Mouse (Mus musculus) left cerebral cortex, postnatal 25 days (tissue): ENCODE data around the gene Id3. TPM values are rescaled to one million over a fixed set of nuclear protein-coding genes. Genes with fewer than 3 reads are reported as not detected.
"Not testable (repeated sequence)": the region's sequence is repeated elsewhere in the genome, so short reads cannot be mapped to it uniquely, and the experiment has no call there.

Experiments used
- DNase-seq, 2 experiments: peaks; one replicate each; pipeline ENCODE4 v3.0.0; 2022; ENCODE audit warnings: low spot score in 2 of 2, mixed read lengths in 1 of 2
- intact Hi-C: fragments of 180-260 bp; cut with DNase I; formaldehyde crosslinking; loops from one replicate; pipeline ENCODE4 v1.15.1; 2025
- total RNA-seq, 2 experiments: library from RNA; stranded (reverse); gene quantifications; 2 replicates each; pipeline ENCODE4 v1.2.3; 2021

The Id3 gene
- 10 to 100 TPM; 37.5 to 39.2 TPM for total RNA-seq

DNA sequence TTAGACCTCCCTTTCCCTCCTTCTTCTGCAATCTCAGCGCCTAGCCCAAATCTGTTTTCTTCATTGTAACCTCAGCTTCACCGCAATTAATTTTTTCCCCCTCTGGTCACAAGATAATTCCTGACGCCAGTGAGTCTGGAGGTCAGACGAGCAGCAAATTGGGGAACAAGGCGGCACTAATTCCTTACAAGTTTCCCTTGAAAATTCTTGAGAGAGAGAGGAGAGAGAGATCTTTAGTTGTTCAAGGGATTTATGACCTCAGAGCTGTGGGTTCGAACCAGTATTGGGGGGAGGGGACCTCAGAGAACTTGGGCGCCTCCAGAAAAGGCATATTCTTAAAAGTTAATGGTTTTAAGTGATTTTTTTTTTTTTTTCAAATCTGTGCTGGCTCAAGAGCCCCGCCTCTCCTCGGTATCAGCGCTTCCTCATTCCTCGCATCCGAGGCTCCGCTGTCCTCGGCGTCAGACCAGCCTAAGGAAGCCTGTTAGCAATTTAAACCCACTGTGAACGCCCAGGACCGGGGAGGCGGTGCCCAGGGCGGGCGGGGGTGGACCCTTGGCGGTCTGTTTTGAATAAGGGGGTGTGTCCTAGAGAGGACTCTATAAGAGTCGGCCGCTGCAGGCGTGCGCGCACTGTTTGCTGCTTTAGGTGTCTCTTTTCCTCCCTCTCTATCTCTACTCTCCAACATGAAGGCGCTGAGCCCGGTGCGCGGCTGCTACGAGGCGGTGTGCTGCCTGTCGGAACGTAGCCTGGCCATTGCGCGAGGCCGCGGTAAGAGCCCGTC is at the start of gene Id3:
TSS of gene Id3 (plus strand) at position 305 of the 784 bp plus-strand sequence.
- peak; percentile 70 to 77 for DNase-seq
- intact Hi-C loops = no loop called here

DNA sequence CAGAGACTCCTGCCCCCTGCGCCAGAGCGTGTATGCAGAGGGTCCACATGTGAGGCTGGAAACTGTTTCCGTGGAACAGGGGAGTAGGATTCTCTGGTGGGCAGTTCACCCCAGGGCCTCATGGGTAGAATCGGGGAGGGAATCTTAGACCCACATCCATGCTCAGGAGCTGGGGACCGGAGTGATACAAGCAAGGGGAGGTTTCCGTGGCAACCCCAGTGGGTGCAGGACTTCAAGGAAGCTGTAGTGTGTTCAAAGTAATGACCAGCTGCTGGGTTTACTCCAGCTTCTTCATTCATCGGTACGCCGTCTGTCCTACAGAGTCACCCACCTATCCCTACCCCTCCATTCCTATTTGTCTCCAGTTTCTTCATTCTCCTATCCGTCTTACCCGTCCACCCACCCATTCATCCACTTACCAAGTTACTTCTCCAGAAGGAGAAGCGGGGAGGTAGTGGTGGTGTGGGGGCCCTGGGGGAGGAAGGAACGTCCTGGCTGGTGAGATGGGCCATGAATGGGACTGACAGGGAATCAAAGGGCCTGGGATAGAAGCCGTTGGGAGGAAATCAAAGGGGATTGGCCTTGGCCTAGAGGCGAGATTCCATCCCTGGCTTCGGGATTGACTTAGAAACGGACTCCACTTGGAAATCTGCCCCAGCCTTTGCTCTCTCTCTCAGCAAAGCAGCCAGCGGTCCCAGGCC is 48.6 kb upstream of the Id3 start:
- DNase-seq = peak; percentile 31 to 67
- intact Hi-C loops = no loop called here

DNA sequence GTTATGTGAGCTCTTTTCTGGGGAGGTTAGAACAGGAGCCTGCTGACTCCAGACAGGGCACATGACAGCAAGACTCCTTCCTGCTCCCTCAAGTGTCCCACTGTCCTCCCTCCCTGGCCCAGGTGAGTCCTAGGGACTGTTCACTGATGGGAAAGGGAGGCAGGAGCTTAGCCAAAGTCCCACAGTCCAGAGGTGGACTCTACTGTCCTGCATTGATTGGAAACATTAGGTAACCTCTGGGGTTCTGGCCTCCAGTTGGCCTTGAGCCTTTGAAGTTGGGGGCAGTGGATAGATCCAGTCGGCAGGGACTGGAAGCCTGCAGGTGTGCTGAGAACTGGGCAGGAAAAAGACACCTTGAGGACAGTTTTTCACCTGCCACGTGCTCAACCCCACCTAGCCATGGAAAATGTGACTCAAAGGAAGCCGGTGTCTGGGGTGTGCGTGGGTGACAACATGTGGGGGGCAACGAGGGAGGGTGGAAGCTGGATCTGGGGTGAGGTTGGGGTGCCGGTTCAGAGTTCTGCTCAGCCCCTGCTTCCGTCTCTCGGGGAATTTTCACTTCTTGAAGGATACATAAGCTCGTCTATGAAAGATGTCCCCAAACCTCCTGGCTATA is 47.7 kb upstream of the Id3 start:
- DNase-seq = no peak
- intact Hi-C loops = no loop called here

DNA sequence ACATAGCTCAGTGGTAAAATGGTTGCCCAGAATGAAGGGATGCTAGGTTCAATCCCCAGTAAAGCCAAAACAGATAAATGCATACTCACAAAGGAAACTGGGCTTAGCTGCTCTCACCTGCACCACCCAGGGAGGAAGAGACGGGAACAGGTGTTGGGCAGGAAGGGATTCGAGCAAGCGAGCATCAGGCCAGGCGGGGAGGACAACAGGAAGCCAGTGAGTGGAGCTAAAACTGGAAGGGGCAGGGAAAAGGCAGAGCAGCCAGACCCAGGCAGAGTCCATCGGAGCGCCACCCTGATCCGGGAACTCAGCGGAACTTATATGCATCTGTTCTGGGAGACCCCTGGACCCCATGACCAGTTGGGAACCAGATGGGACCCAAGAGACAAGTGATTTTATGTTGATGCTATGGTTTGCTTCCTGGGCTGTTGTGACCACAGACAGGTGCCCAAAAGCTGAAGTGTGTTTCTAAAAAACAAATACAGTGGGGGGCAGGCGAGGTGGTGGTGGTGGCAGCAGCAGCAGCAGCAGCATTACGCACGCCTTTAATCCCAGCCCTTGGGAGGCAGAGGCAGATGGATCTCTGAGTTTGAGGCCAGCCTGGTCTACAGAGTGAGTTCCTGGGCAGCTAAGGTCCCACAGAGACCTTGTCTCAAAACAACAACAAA is 46.7 kb upstream of the Id3 start:
- intact Hi-C loops = no loop called here
- DNase-seq = no peak

DNA sequence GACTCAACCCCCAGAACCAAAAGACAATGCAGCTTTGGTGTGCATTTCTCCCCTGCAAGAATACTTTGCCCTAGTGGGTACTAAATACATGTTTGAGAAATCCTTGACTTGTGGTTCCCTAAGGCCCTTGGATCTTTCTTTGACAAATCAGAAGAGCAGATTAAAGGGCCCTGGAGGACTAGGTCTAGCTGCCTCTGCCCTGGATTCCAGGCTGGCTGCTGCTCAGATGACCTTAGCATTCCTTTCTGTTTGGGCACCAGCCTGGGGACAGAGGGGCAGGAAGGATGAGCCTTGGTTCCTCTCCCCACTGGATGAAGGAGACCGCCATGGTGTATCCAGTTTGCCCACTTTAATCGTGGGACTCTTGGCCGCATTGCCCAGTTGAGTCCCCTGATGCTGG is 44.9 kb upstream of the Id3 start:
- DNase-seq = no peak
- intact Hi-C loops = no loop called here

DNA sequence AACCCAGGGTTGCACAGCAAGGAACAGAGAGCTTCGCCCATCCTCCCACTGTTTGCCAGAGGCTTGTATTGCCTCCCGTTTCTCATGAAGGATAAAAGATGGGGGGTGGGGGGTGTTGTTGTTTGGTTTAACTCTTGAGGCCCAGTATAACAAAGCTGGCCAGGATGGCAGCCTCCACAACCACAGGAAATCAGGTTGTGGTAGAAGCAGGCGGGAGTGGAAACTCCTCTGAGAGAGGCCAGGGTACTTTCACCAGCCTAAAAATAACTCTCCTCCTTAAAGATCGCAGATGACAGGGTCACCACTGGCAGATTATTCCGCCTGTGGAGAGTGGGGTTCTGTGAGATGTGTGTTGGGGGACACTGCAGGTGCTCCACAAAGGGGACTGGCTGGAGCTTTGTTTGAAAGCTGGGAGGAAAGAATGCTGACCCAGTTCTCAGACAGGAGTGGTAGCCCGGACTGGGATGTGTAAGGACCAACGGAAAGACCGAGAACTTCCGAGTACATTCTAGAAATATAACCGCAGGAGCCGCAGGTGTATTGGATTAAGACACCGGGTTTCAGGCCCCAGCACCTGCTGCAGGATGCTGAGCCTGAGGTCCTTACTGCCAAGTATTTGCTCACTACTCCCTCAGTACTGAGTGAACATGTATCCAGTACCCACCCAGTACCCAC is 42.8 kb upstream of the Id3 start:
- intact Hi-C loops = no loop called here
- DNase-seq = no peak

DNA sequence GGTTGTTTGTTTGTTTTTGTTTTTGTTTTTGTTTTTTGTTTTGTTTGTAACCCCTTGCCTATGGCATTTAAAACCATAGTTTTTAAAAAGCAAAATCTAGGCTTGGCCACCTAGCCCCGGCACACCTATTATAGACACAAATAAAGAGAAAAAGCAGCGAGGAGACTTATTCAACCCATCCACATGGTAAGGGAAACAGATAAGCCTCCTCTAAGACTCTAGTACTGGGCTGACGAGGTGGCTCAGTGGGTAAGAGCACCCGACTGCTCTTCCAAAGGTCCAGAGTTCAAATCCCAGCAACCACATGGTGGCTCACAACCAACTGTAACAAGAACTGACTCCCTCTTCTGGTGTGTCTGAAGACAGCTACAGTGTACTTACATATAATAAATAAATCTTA is 41.5 kb upstream of the Id3 start:
- DNase-seq, intact Hi-C loops: not testable (repeated sequence)

DNA sequence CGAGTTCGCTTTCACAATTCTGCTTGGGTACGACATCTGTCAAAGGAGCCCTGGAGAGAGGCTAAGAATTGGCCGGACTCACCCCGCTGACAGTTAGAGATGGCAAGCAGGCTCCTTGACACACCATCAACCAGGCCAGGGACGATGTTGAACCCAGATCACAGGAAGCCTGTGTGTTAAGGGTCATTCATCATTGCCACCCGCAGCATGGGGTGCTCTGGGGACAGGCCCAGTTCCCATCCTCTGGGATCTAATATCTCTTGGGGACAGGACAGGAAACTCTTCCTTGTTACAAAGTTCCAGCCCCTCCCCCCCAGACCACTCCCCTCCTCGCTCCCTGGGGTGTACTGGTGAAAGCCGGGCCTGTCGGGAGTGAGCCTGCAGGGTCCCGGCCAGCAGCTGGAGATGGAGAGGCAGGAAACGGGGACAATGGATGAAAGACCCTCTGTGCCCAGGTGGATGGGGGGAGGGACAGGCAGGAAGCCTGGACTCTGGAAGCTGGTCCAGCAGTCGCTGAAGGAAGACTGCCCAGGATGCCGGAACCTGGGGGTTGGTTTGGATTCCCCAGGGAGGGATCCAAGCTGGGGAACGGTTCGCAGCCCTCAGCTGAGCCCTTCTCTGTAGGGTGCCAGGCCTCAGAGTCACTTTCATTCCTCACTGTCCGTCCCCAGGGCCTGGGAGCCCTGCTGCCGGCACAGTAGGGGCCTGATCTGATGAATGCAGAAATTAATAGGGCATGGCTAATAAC is 38.5 kb upstream of the Id3 start:
- DNase-seq = peak; percentile 12 to 33
- intact Hi-C loops = no loop called here

DNA sequence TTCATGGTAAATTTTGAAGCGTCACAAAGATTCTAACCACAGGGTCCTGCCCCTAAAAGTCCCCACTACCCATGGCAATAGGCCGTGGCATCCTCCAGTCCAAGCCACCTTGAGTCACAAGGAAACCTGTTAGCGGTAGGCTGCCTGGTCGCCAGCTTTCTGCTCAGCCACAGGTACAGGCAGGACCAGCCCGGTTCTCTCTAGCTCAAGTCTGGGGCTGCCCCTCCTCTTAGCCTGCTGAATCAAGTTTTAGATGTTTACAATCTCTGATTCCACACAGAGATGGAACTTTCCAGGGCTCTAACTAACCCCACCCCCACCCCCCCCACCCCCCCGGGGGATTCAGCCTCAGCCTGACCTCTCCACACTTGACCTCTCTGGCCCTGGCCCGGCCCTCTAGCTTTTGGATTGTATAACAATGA is 36.4 kb upstream of the Id3 start:
- no peak for DNase-seq
- intact Hi-C loops = no loop called here

DNA sequence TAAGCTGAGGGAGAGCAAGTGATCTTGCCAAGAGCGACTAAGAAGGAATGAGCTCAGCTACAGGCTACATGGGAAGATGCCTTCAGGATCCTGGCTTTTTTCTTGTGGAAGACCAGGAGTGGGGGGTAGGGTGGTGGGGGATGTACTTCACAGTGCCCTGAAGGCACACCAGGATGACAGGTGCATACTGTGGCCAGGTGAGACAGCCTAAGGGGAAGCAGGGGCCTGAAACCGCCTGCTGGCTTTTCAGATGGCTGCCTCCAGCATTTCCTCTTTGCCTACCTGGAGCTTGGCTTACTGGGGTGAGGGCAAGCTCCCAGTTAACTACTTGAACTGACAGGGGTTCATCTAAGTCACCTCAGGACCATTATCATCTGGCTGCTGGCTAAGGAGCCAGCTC is 34.1 kb upstream of the Id3 start:
- intact Hi-C loops = no loop called here
- no peak for DNase-seq

DNA sequence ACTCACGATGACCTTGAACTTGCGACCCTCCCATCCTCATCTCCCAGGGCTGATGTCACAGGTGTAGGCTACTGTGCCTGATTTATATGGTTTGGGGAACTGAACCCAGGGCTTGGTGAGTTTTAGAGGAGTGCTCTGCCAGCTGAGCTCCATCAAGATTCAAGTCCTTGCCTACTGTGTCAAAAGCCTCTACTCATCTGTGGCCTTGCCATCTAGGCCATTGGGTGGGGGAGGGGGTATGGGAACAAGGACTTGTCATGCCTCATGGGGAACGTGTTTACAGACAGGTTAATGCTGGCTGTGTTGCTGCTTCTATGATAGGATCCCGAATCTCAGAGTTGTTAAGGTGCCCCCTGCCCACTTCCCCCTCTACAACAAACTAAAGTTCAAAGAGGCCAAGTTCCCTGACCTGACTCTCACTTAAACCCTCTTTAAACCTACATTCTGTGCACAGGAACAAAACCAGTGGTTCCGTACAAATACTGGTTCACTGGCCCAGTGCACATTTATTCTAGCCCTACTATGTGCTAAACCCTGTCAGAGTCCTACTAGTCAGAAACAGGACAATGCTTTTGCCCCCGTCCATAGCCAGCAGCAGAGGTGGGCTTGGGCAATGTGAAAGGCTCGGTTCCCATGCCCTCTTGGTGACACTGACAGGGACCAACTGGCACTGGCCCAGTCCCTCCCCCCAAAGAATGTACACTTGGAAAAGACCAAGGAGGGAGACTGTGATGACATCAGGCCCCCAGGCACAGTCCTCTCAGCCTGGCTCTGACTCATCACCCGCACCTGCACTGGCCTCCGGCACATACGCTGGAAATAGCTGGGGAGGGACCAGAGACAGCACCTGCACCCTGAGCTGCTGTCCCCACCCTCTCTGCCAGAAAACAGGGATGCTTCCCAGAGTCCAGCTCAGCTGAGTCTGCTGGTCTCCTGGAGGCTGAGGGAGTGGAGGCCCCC is 33.1 kb upstream of the Id3 start:
- no peak for DNase-seq
- intact Hi-C loops = no loop called here

DNA sequence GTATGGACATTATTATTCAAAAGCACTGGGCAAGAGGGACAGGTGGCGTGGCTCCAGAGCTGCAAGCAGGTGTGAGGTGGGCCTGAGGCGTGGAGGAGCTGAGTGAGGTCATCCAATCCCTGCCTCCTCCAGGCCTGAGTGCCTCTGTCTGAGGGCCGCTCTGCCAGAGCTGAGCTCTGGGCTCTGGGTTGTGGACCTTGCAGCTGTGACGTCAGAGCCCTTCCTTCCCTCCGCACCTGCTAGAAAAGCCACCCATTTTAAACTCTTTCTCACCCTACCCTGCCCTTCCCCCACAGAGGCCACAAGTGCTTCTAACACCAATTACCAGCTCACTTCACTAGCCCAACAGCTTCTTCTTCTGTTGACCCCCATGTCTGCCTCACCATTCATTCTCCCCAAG is 31.0 kb upstream of the Id3 start:
- intact Hi-C loops = no loop called here
- no peak for DNase-seq

DNA sequence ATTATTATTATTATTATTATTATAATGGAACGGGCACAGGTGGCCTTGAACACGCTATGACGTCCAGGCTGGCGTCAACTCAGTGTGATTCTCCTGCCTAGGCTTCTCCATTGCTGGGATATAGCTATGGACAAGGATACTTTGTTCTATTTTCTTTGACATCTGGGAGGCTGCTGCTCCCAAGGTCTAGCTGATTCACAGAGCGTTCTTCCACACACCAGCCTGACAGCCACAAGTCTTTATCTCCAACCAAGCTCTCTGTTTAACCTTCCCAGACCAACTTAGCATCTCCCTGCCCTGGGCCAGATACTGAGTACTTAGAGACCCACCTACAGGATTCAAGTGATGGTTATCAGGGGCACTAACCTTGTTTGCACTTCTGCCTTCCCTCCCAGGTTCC is 28.6 kb upstream of the Id3 start:
- no peak for DNase-seq

DNA sequence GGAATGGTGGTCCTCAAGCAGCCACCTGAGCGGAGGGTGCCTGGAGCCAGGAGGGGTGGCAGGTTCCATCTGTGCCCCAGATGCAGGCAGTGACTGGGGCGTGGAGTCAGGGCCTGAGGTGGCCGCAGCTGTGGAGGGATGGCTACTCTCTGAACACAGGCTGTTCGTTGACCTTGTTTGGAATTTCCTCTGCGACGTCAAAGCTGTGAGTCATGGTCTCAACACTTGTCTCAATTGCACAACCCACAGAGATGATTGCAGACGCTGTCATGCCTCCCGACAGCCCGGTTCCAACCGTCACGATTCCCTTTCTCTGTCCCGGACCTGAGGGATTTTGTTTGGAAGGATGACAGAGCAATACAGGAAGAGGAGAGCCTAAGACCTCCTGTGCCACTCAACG is 26.3 kb upstream of the Id3 start:
- intact Hi-C loops = no loop called here
- peak in 1 of 2 experiments; percentile 62 for DNase-seq

More for the DNA sequence above, 28.6 kb upstream of the Id3 start:
- intact Hi-C loops = no loop called here

DNA sequence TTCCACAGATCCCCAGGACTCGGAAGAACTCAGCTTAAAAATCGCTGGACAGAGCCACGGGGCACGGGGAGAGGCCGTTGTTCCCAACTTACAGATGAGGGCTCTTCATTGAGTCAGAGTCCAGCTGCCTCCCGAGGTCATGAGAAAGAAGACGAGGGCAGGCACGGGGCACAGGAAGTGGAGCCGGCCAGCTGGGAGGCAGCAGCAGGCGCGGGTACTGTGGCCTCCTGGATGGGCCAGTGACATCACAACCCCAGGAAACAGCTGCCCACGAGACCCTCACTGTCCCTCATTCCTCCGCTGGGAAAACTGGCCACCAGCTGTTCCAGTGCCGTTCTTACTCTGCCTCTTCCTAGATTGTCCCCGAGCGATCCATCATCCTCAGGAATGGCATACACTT is 23.3 kb upstream of the Id3 start:
- intact Hi-C loops = no loop called here

DNA sequence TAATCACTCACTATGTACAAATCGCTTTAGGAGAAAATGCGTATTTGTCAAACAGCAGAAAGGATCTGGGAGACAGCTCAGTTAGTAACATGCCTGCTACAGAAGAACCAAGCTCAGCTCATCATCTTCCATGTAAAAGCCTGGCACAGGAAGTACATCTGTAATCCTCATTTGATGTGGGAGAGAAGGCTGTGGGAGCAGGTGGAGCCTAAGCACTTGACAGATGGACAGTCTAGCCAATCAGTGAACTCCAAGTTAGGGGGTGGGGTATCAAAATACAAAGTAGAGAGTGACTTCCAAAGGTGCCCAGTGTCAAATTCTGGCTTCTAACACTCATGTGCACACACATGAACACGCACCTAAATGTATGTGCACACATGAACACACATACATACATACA is 22.1 kb upstream of the Id3 start:
- no peak for DNase-seq
- intact Hi-C loops = no loop called here

More for the DNA sequence above, 23.3 kb upstream of the Id3 start:
- no peak for DNase-seq

DNA sequence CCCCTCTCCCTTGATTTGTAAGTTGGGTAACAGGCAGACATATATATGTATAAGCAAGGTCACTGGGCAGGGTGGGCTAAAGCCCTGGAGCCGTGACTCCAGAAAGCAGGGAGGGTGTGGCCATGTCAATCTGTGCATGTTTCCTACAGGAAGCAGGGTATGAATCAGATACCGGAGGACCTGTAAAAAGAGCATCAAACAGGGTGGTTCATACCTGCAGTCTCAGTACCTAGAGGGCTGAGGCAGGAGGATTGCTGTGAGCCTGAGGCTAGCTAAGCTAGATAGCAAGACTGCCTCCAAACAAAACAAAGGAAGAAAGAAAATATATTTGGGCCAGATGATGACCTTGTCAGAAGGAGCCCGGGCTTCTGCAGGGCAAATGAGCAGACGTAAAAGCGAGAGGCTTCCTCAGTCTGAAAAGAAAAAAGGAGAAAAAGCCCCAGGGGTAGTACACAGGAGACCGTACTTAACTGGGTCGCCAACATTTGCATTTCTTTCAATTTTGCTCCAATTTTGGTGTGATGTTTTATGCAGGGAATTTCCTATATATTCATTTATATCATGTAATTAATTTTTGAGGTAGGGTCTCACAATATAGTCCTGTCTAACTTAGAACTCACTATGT is 21.3 kb upstream of the Id3 start:
- intact Hi-C loops = no loop called here
- DNase-seq = no peak
